Mouse (Mus musculus) CD4-positive, CD25-positive, alpha-beta regulatory T cell, adult 4 months (primary cell): Measurements from ENCODE around the gene Nav2. TPM values are rescaled to one million over a fixed set of nuclear protein-coding genes. Genes with fewer than 3 reads are reported as not detected.
A peak's percentile ranks its signal among the peaks of the same experiment; 100 is the strongest.

ENCODE experiments used
- ATAC-seq: one replicate; pipeline ENCODE4 v1.8.0; 2017
- polyA plus RNA-seq, 2 experiments: library from polyadenylated mRNA; unstranded; fragments of 100-300 nt; shearing (Covaris generic); gene quantifications; one replicate each; pipeline ENCODE4 v1.2.1; 2017

Nav2 gene
- polyA plus RNA-seq, 2 experiments from 2014 or later, result 30.6 to 45.1 TPM

- peak; percentile 44 for ATAC-seq
Observed at GRCm38 (mm10) chr7:48938190-48938589, 29.7 kb downstream of the Nav2 start.

GRCm38 (mm10) chr7:48948381-48949108 is 40.0 kb downstream of the Nav2 start:
- no peak for ATAC-seq

GRCm38 (mm10) chr7:48954501-48954900 is 46.0 kb downstream of the Nav2 start:
- no peak for ATAC-seq

- ATAC-seq, result peak; percentile 79
Observed at GRCm38 (mm10) chr7:48958528-48959315, 50.2 kb downstream of the Nav2 start.

GRCm38 (mm10) chr7:48959316-48959661 is 50.8 kb downstream of the Nav2 start:
- ATAC-seq, result no peak

GRCm38 (mm10) chr7:48960152-48960551 is 51.6 kb downstream of the Nav2 start:
- no peak for ATAC-seq

- no peak for ATAC-seq
Observed at GRCm38 (mm10) chr7:48961501-48961900, 53.0 kb downstream of the Nav2 start.

- no peak for ATAC-seq
Observed at GRCm38 (mm10) chr7:48961935-48962334, 53.4 kb downstream of the Nav2 start.

- no peak for ATAC-seq
Observed at GRCm38 (mm10) chr7:48963112-48963511, 54.6 kb downstream of the Nav2 start.

- no peak for ATAC-seq
Observed at GRCm38 (mm10) chr7:48963554-48963953, 55.0 kb downstream of the Nav2 start.

GRCm38 (mm10) chr7:48965796-48966512 is 57.4 kb downstream of the Nav2 start:
- ATAC-seq, result no peak

- ATAC-seq, result no peak
Observed at GRCm38 (mm10) chr7:48981013-48981412, 72.5 kb downstream of the Nav2 start.

- ATAC-seq, result no peak
Observed at GRCm38 (mm10) chr7:48981814-48982213, 73.3 kb downstream of the Nav2 start.

- no peak for ATAC-seq
Observed at GRCm38 (mm10) chr7:48982573-48982972, 74.1 kb downstream of the Nav2 start.

GRCm38 (mm10) chr7:48991911-48992552 is 83.5 kb downstream of the Nav2 start:
- ATAC-seq, result no peak

GRCm38 (mm10) chr7:48995171-48995570 is 86.7 kb downstream of the Nav2 start:
- no peak for ATAC-seq

GRCm38 (mm10) chr7:48995701-48996100 is 87.2 kb downstream of the Nav2 start:
- no peak for ATAC-seq

GRCm38 (mm10) chr7:48996829-48997228 is 88.3 kb downstream of the Nav2 start:
- no peak for ATAC-seq

GRCm38 (mm10) chr7:48998097-48998496 is 89.6 kb downstream of the Nav2 start:
- no peak for ATAC-seq

- no peak for ATAC-seq
Observed at GRCm38 (mm10) chr7:48998595-48998994, 90.1 kb downstream of the Nav2 start.

GRCm38 (mm10) chr7:49000816-49001215 is 92.3 kb downstream of the Nav2 start:
- ATAC-seq, result no peak

GRCm38 (mm10) chr7:49004402-49004801 is 95.9 kb downstream of the Nav2 start:
- no peak for ATAC-seq

- ATAC-seq, result no peak
Observed at GRCm38 (mm10) chr7:49006886-49007285, 98.4 kb downstream of the Nav2 start.
